Mouse (Mus musculus): ENCODE results near the gene Rhpn2. TPM values are rescaled to one million over a fixed set of nuclear protein-coding genes. Genes with fewer than 3 reads are reported as not detected.

Rhpn2 gene
- polyA plus RNA-seq, 1 experiment from 2014 or later: 3.8 TPM

GRCm38 (mm10) chr7:35423071-35423470, 89.1 kb downstream of the Rhpn2 start:
- DNase-seq (ENCODE audit: low spot score) (no peak), ATAC-seq (ENCODE audit: low read depth) (no peak)
- H3K9ac ChIP-seq (ENCODE audit: low read depth, low read length): no peak overlapping the region
- H3K36me3 ChIP-seq (ENCODE audit: control insufficient read depth, insufficient read depth, low read length): peaks cover 84% of the 10 kb centered on the region
- no peak overlapping the region for H3K4me3 ChIP-seq (ENCODE audit: low read depth, low read length)
- 89% methylated on average over 10 of the region's 10 CpGs for WGBS
- H3K27me3 ChIP-seq (replicated peaks; ENCODE audit: control insufficient read depth, insufficient read depth, low read length): no peaks in the 10 kb centered on the region
- no peaks in the 10 kb centered on the region for H3K9me3 ChIP-seq (ENCODE audit: control insufficient read depth, low read length)
- no peaks in the 10 kb centered on the region for H3K4me1 ChIP-seq (ENCODE audit: control insufficient read depth, insufficient read depth, low read length)
- H3K4me2 ChIP-seq (ENCODE audit: low read depth, low read length): no peak overlapping the region
- H3K27ac ChIP-seq (replicated peaks; ENCODE audit: low read depth, low read length): no peak overlapping the region

- Histone ChIP-seq H3K4me1 (ENCODE audit: control insufficient read depth, insufficient read depth, low read length) (no peaks in the 10 kb centered on the region), H3K9ac (ENCODE audit: low read depth, low read length) (no peak overlapping the region), H3K27ac (replicated peaks; ENCODE audit: low read depth, low read length) (no peak overlapping the region), H3K4me3 (ENCODE audit: low read depth, low read length) (no peak overlapping the region), H3K9me3 (ENCODE audit: control insufficient read depth, low read length) (no peaks in the 10 kb centered on the region), H3K27me3 (replicated peaks; ENCODE audit: control insufficient read depth, insufficient read depth, low read length) (no peaks in the 10 kb centered on the region), H3K36me3 (ENCODE audit: control insufficient read depth, insufficient read depth, low read length) (peaks cover 88% of the 10 kb centered on the region), H3K4me2 (ENCODE audit: low read depth, low read length) (no peak overlapping the region)
- ATAC-seq (ENCODE audit: low read depth): no peak
- no peak for DNase-seq (ENCODE audit: low spot score)
- WGBS: 94% methylated on average over 10 of the region's 10 CpGs
Measured at GRCm38 (mm10) chr7:35428146-35428545, 94.2 kb downstream of the Rhpn2 start.

GRCm38 (mm10) chr7:35435266-35435665, 101.3 kb downstream of the Rhpn2 start:
- H3K4me3 ChIP-seq (ENCODE audit: low read depth, low read length): no peak overlapping the region
- H3K4me1 ChIP-seq (ENCODE audit: control insufficient read depth, insufficient read depth, low read length): no peaks in the 10 kb centered on the region
- ATAC-seq (ENCODE audit: low read depth): no peak
- H3K9ac ChIP-seq (ENCODE audit: low read depth, low read length): no peak overlapping the region
- WGBS: 81% methylated on average over 9 of the region's 9 CpGs
- H3K27me3 ChIP-seq (replicated peaks; ENCODE audit: control insufficient read depth, insufficient read depth, low read length): no peaks in the 10 kb centered on the region
- no peak overlapping the region for H3K27ac ChIP-seq (replicated peaks; ENCODE audit: low read depth, low read length)
- H3K9me3 ChIP-seq (ENCODE audit: control insufficient read depth, low read length): no peaks in the 10 kb centered on the region
- no peak for DNase-seq (ENCODE audit: low spot score)
- no peak overlapping the region for H3K4me2 ChIP-seq (ENCODE audit: low read depth, low read length)
- H3K36me3 ChIP-seq (ENCODE audit: control insufficient read depth, insufficient read depth, low read length): peaks cover 75% of the 10 kb centered on the region

Other genes with a start within 250 kb of the Rhpn2 start
- 8.7 and 10.9 TPM in 2 replicates for gene Cebpa, start 214.9 kb upstream of the Rhpn2 start, polyA plus RNA-seq (2014; fragmentation: Nextera tagmentation; extraction: Ambion mirVana)
- 5.1 and 5.6 TPM in 2 replicates for gene Slc7a10, start 147.8 kb upstream of the Rhpn2 start, polyA plus RNA-seq (2014; fragmentation: Nextera tagmentation; extraction: Ambion mirVana)
- gene Lrp3, start 118.7 kb upstream of the Rhpn2 start, polyA plus RNA-seq (2014; fragmentation: Nextera tagmentation; extraction: Ambion mirVana): 10.8 and 11.0 TPM in 2 replicates
- gene Gpatch1, start 15.7 kb upstream of the Rhpn2 start, polyA plus RNA-seq (2014; fragmentation: Nextera tagmentation; extraction: Ambion mirVana): 13.7 and 17.6 TPM in 2 replicates
- 11.3 and 12.5 TPM in 2 replicates for gene Faap24, start 62.7 kb downstream of the Rhpn2 start, polyA plus RNA-seq (2014; fragmentation: Nextera tagmentation; extraction: Ambion mirVana)
- gene Cep89, start 62.9 kb downstream of the Rhpn2 start, polyA plus RNA-seq (2014; fragmentation: Nextera tagmentation; extraction: Ambion mirVana): 27.8 and 29.7 TPM in 2 replicates
- gene Slc7a9, start 114.6 kb downstream of the Rhpn2 start, polyA plus RNA-seq (2014; fragmentation: Nextera tagmentation; extraction: Ambion mirVana): 0.14 and 0.42 TPM in 2 replicates
- 0.17 and 0.66 TPM in 2 replicates for gene Tdrd12, start 203.6 kb downstream of the Rhpn2 start, polyA plus RNA-seq (2014; fragmentation: Nextera tagmentation; extraction: Ambion mirVana)
- gene Nudt19, start 222.1 kb downstream of the Rhpn2 start, polyA plus RNA-seq (2014; fragmentation: Nextera tagmentation; extraction: Ambion mirVana): 57.3 and 59.0 TPM in 2 replicates

All from embryonic facial prominence, embryonic 14.5 days (tissue).